Mouse (Mus musculus) midbrain, embryonic 16.5 days (tissue): ENCODE data around the gene Aatk. TPM values are rescaled to one million over a fixed set of nuclear protein-coding genes. Genes with fewer than 3 reads are reported as not detected.

Experiments used
- ATAC-seq: fragments of 200-750 bp; cut with Nextera tagmentation; 2 replicates; pipeline ENCODE4 v1.8.0; 2017; ENCODE audit warnings: moderate TSS enrichment
- H3K27ac ChIP-seq: fragments of 300-500 bp; sonication (generic); 2 replicates; pipeline ENCODE4 v1.5.1; 2014; ENCODE audit warnings: mild to moderate bottlenecking, low read length, mixed read lengths
- H3K27me3 ChIP-seq: fragments of 300-500 bp; sonication (generic); 2 replicates; pipeline ENCODE4 v1.6.1; 2014; ENCODE audit warnings: low read depth, low read length, mixed read lengths; ENCODE audit not compliant: control insufficient read depth, insufficient read depth
- H3K36me3 ChIP-seq: fragments of 300-500 bp; sonication (generic); 2 replicates; pipeline ENCODE4 v1.6.1; 2014; ENCODE audit warnings: mild to moderate bottlenecking, low read length, moderate library complexity, mixed read lengths; ENCODE audit not compliant: control insufficient read depth, insufficient read depth
- H3K4me1 ChIP-seq: fragments of 300-500 bp; sonication (generic); 2 replicates; pipeline ENCODE4 v1.6.1; 2014; ENCODE audit warnings: mild to moderate bottlenecking, low read length, mixed read lengths; ENCODE audit not compliant: control insufficient read depth, insufficient read depth
- H3K4me2 ChIP-seq: fragments of 300-500 bp; sonication (generic); 2 replicates; pipeline ENCODE4 v1.6.1; 2014; ENCODE audit warnings: mild to moderate bottlenecking, low read length, mixed read lengths
- H3K4me3 ChIP-seq: fragments of 300-500 bp; sonication (generic); 2 replicates; pipeline ENCODE4 v1.5.1; 2014; ENCODE audit warnings: low read depth, mild to moderate bottlenecking, low read length, moderate library complexity, mixed read lengths
- H3K9ac ChIP-seq: fragments of 300-500 bp; sonication (generic); 2 replicates; pipeline ENCODE4 v1.6.1; 2014; ENCODE audit warnings: low read depth, low read length, mixed read lengths
- H3K9me3 ChIP-seq: fragments of 300-500 bp; sonication (generic); replicated peaks from 2 replicates; pipeline ENCODE4 v1.6.1; 2014; ENCODE audit warnings: mild to moderate bottlenecking, low read length, mixed read lengths; ENCODE audit not compliant: control insufficient read depth, poor library complexity, severe bottlenecking
- WGBS: fragments of 180-500 bp; shearing (Covaris S2); extraction: QIAGEN DNeasy Blood & Tissue Kit; methylation state at CpG from one replicate; pipeline ENCODE4 v1.1.7; 2014; 5-methylcytosine and 5-hydroxymethylcytosine counted together
- polyA plus RNA-seq: library from polyadenylated mRNA; unstranded; fragments of >200 nt; fragmentation: Nextera tagmentation; extraction: Ambion mirVana; gene quantifications from 2 replicates; pipeline ENCODE4 v1.2.1, GENCODE M21; 2015

The Aatk gene
- polyA plus RNA-seq, 1 experiment from 2014 or later = 46.5 TPM

DNA sequence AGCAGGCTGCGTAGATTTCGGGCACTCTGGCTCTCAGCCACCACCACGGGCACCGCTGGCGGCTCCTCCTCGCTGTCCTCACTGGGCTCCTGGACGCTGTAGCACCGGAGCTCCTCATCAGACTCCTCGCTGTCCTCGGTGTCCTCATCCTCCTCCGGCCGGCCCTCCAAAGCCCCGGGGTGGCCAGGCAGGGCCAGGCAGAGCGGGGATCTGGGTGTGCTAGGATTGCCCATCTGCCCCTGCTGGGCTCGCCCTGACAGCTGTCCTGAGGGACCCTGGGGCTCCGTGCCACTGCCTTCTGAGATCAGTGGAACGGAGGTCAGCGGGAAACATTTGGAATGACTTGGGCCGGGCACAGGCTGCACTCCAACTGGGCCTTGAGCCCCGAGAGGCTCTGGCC is 37.0 kb downstream of the Aatk start:
- H3K9me3 ChIP-seq = no peaks in the 10 kb centered on the region
- H3K27ac ChIP-seq = no peak overlapping the region
- H3K27me3 ChIP-seq = no peaks in the 10 kb centered on the region
- no peak overlapping the region for H3K4me2 ChIP-seq
- no peak for ATAC-seq
- WGBS = 81% methylated on average over 20 of the region's 20 CpGs
- no peak overlapping the region for H3K4me3 ChIP-seq
- H3K9ac ChIP-seq = no peak overlapping the region
- peaks cover 17% of the 10 kb centered on the region for H3K36me3 ChIP-seq
- peaks cover 7% of the 10 kb centered on the region; the same call in 1 of the 2 replicates for H3K4me1 ChIP-seq

DNA sequence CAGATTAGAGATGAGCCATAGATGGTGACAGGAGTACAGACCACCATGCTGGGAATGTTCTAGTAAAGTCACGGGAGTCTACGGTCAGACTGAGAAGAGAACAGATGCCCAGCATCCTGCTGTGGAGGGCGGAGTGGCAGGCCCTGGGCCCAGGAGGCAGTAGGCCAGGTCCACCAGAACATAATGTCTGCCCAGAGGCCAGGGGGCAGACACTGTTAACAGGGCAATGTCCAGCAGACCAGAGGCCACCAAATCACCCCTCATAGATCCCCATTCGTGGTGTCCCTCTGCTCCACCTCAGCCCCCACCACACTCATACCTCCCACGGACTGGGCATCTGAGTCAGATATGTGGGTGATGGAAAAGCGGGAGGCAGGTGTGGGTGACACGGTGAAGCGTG is 38.0 kb downstream of the Aatk start:
- no peak overlapping the region for H3K4me3 ChIP-seq
- H3K4me2 ChIP-seq = no peak overlapping the region
- ATAC-seq = no peak
- 88% methylated on average over 8 of the region's 8 CpGs for WGBS
- no peak overlapping the region for H3K9ac ChIP-seq
- no peaks in the 10 kb centered on the region for H3K9me3 ChIP-seq
- H3K36me3 ChIP-seq = peaks cover 15% of the 10 kb centered on the region; the same call in 1 of the 2 replicates
- H3K27me3 ChIP-seq = no peaks in the 10 kb centered on the region
- peaks cover 7% of the 10 kb centered on the region; the same call in 1 of the 2 replicates for H3K4me1 ChIP-seq
- no peak overlapping the region for H3K27ac ChIP-seq

DNA sequence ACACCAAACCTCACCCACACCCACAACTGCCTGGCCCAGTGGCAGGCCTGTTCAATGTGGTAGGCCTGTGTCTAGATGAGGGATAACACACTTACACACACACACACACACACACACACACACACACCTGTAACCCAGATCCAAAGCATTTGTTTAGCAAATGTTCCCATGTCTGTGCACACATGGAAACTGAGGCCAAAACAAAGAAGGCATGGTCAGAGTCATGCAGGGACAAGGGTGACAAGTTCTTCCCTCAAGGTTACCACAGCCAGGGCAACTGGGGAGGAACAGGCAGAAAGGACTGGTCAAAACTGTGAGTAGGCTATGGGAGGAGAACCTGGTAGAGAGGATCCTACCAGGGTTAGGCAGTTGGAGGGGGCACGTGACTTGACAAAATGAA is 38.5 kb downstream of the Aatk start:
- H3K36me3 ChIP-seq = peaks cover 15% of the 10 kb centered on the region; the same call in 1 of the 2 replicates
- H3K9me3 ChIP-seq = no peaks in the 10 kb centered on the region
- H3K4me2 ChIP-seq = no peak overlapping the region
- H3K4me3 ChIP-seq = no peak overlapping the region
- no peaks in the 10 kb centered on the region for H3K27me3 ChIP-seq
- H3K9ac ChIP-seq = no peak overlapping the region
- H3K27ac ChIP-seq = no peak overlapping the region
- peaks cover 6% of the 10 kb centered on the region; the same call in 1 of the 2 replicates for H3K4me1 ChIP-seq
- no peak for ATAC-seq
- WGBS = 94% methylated on average over 1 of the region's 1 CpGs

DNA sequence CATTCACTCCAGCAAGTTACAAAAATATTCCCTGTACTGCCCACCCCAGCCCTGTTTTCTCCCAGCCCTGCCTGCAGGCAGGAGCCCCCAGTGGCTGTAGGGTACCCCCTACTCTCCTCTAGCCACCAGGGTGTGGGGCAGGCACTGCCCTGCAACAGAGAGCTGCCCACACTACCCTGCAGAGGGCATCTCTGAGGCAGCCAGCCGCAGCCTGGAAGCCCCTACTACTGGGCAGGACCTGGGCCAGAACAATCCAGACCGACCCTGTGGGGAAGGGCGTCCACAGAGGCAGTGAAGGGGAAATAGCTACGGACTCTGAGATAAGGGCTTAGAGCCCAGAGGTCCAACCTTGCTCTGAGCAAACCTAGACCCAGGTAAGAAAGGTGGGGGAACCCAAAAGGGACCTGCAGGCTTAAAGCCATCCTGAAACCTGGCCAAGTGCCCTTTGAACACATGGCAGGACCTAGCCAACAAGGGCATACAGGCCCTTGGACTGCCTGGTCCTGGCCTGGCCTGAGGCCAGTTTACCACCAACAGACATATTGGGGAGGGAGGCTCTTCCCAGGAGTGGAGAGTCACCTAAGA is 39.4 kb downstream of the Aatk start:
- H3K27me3 ChIP-seq = no peaks in the 10 kb centered on the region
- 77% methylated on average over 4 of the region's 4 CpGs for WGBS
- ATAC-seq = no peak
- no peaks in the 10 kb centered on the region for H3K9me3 ChIP-seq
- peaks cover 2% of the 10 kb centered on the region; the same call in 1 of the 2 replicates for H3K4me1 ChIP-seq
- no peak overlapping the region for H3K4me2 ChIP-seq
- H3K9ac ChIP-seq = no peak overlapping the region
- peaks cover 14% of the 10 kb centered on the region; the same call in 1 of the 2 replicates for H3K36me3 ChIP-seq
- no peak overlapping the region for H3K27ac ChIP-seq
- no peak overlapping the region for H3K4me3 ChIP-seq

DNA sequence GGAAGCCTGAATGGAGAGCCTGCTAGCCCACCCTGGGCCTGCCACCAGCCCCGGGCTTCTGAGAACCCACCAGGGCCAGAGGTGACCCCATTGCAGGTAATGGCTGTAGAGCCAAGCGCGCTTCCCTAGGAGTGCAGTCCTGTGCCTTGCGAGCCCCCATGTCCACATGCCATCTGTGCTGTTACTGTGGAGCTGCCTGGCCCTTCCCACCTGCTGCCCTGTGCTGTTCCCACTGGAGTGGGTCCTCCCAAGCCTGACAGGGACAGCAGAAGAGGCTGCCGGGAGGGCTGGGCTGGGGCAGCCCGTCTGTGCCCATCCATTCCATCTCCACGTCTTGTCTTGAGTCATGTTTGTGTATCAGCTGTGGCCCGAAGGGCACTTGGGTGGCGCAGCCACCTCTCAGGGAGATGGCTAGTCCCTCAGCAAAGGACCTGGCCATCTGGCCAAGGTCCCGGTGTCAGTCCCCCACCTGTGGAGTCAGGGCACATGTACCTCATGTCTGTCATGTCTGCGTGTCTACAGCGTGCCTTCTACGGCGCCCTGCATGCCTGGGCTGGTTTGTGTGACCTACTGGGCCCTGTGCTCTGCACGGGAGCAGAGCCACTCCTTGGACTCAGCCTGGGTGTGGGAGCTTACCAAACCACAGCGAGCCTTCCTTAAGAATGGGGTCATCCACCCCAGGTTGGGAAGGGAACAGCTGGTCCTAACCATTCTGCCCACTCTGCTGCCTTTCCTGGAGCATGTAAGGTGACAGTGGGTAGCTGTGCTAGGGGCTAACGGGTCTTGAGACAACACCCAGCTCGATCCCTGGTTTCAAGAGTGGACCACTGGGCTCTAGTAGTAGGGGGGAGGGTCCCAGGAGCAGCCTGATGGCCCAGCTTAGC is 41.3 kb downstream of the Aatk start:
- H3K27me3 ChIP-seq = no peaks in the 10 kb centered on the region
- H3K4me3 ChIP-seq = no peak overlapping the region
- no peaks in the 10 kb centered on the region for H3K4me1 ChIP-seq
- ATAC-seq = no peak
- no peaks in the 10 kb centered on the region for H3K9me3 ChIP-seq
- whole genome bisulfite sequencing = 89% methylated on average over 18 of the region's 18 CpGs
- no peak overlapping the region for H3K27ac ChIP-seq
- H3K9ac ChIP-seq = no peak overlapping the region
- no peak overlapping the region for H3K4me2 ChIP-seq
- peaks cover 7% of the 10 kb centered on the region; the same call in 1 of the 2 replicates for H3K36me3 ChIP-seq

DNA sequence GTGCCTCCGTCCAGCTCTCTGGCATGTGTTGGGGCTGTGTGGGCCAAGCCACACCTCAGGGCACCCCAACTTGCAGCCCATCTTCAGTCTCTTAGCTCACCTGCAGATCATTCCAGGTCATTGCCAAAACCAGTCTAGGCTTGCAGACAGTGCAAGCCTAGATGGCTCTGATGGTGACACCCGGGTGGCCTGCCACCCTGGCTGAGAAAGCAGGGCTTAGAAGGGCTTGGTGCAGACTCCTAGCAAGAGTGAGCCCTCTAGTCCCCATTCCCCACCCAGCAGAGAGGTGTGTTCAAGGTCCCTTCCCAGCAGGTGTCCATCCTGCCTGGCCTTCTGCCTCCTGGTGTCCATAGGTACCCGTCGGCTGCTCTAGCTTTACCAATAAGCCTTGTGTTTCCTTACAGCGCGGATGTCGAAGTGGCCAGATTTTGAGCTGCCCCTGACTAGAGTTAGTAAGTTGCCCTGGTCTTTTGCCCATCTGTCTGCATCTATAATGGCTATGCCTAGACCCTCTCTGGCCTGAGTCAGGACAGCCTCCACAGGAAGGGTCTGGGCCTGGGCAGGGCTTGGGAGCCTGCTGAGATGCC is 44.2 kb downstream of the Aatk start:
- Histone ChIP-seq H3K36me3 (peaks cover 2% of the 10 kb centered on the region; the same call in 1 of the 2 replicates), H3K9me3 (no peaks in the 10 kb centered on the region), H3K4me1 (no peaks in the 10 kb centered on the region), H3K27me3 (no peaks in the 10 kb centered on the region), H3K9ac (no peak overlapping the region), H3K4me3 (no peak overlapping the region), H3K4me2 (no peak overlapping the region), H3K27ac (no peak overlapping the region)
- WGBS = 93% methylated on average over 7 of the region's 7 CpGs
- ATAC-seq = no peak

DNA sequence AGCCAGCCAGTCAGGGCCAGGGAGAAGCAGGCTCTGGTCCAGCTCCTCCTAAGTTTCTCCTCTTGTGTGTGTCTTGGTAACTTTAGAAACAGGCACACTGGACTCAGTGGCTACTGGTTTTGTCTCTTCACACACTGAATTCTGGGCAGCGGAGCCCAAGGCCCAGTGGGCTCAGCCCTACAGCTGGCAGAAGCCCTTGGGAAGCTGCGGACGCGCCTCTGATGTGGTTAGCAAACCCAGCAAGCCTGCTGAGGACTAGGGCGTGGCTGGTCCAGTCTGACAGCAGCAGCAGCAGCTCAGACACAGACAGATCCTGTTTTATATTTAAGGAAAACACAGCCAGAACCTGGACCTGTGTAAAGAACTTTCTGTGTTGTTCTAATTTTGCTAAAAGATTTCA is 44.9 kb downstream of the Aatk start:
- Histone ChIP-seq H3K9ac (no peak overlapping the region), H3K27me3 (no peaks in the 10 kb centered on the region), H3K27ac (no peak overlapping the region), H3K4me1 (no peaks in the 10 kb centered on the region), H3K9me3 (no peaks in the 10 kb centered on the region), H3K4me2 (no peak overlapping the region), H3K4me3 (no peak overlapping the region), H3K36me3 (peaks cover 2% of the 10 kb centered on the region; the same call in 1 of the 2 replicates)
- 67% methylated on average over 5 of the region's 5 CpGs for WGBS
- no peak for ATAC-seq

DNA sequence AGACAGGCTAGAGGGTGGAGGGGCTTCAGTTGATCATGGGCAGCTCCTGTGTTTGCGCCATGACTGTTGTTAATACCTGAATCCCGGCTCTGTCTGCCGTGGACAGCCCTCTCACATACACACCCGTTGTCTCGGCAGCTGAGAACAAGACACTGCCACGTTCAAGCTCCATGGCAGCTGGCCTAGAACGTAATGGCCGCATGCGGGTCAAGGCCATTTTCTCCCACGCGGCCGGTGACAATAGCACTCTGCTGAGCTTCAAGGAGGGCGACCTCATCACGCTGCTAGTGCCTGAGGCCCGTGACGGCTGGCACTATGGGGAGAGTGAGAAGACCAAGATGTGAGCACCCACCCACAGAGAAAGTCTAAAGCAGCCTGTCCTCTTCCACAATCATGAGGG is 49.6 kb downstream of the Aatk start:
- H3K9ac ChIP-seq = no peak overlapping the region
- no peaks in the 10 kb centered on the region for H3K4me1 ChIP-seq
- WGBS = 76% methylated on average over 16 of the region's 16 CpGs
- no peak overlapping the region for H3K27ac ChIP-seq
- ATAC-seq = no peak
- H3K9me3 ChIP-seq = no peaks in the 10 kb centered on the region
- H3K27me3 ChIP-seq = no peaks in the 10 kb centered on the region
- H3K36me3 ChIP-seq = 0 out of 2 replicates have a peak, but pooled peaks cover 2% of the 10 kb centered on the region
- no peak overlapping the region for H3K4me3 ChIP-seq
- no peak overlapping the region for H3K4me2 ChIP-seq

DNA sequence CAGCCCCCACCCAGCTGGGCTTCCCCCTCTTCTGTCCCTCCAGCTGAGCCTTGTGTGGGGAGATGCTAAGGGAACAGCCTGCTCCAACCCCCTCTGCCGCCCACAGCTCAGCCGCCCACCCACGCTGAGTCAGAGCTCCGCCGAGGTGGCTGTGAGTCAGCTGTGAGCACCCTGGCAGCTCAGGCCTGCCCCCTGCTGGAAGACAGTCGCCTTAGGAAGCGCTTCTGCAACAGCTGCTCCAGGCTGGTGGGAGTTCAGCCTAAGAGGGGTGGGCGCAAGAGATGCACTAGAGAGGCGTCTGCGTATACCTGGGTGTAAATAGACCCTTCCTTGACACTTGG is 55.7 kb downstream of the Aatk start:
- WGBS = 18% methylated on average over 10 of the region's 10 CpGs
- peak; percentile 73 for ATAC-seq
- no peaks in the 10 kb centered on the region for H3K9me3 ChIP-seq
- no peak overlapping the region for H3K4me3 ChIP-seq
- peaks cover 13% of the 10 kb centered on the region; the same call in 1 of the 2 replicates for H3K4me1 ChIP-seq
- no peak overlapping the region for H3K9ac ChIP-seq
- H3K27me3 ChIP-seq = no peaks in the 10 kb centered on the region
- H3K36me3 ChIP-seq = no peaks in the 10 kb centered on the region
- H3K27ac ChIP-seq = no peak overlapping the region
- 0 out of 2 replicates have a peak overlapping the region, but pooled peaks have one; percentile 1 for H3K4me2 ChIP-seq
